Mouse (Mus musculus) CH12F3 (cell line): ENCODE measurements around the gene Cirbp.
"Not testable (repeated sequence)": the region's sequence is repeated elsewhere in the genome, so short reads cannot be mapped to it uniquely, and the experiment has no call there.

Experiments used
- in situ Hi-C: fragments of 300-500 bp; cut with MboI; formaldehyde crosslinking; loops from 2 replicates; pipeline ENCODE4 v1.14.3; 2020; ENCODE audit warnings: low sequenced_read_pairs

The Cirbp gene

DNA sequence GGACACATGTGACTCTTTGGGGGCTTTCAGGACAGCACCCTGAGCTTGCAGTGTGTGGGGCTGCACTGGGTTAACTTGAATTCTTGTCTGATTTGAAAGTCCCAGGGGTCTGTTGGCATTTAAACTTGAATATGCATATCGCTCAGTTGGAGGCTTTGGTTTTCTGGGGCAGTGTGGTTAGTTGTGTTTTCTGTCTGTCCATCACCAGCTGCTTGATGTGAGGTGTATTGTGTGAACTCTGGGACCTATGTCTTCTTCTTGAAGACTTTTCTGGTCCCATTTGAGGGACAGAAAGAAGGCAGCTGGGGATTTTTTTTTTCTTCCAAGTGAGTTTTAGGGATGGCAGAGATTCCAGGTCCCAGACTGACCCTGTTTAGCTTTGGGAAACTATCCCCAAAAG lies 41.4 kb downstream of the Cirbp start:
- in situ Hi-C loops = no loop called here

- in situ Hi-C loops = no loop called here
These were observed 41.9 kb downstream of the Cirbp start for GRCm38 (mm10) chr10:80207676-80208075.

- in situ Hi-C loops = no loop called here
These were observed 42.5 kb downstream of the Cirbp start for GRCm38 (mm10) chr10:80208248-80208647.

DNA sequence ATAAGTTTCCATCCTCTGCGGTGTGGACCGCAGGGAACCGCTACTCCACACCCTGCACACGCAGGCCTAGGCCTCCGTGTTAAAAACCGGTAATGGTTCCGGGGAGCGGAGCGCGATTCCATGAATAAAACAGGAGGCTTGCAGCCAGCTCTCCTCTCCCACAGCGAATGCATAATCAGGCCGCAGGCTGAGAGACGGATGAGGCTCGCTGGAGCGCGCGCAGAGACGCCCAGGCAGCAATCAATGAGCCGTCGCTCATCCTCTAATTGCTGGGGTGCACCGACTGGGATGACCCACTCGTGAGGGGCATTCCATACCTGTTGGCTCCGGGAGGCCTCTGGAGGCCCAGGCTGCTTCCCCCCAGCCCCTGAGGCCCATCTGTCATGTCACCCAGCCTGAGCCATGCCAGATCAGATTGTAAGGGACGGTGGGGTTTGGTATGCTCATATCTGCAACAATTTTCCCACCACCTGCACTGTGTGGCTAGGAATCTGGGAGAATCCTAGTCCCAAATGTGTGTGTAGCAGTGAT lies 43.1 kb downstream of the Cirbp start:
- in situ Hi-C loops = no loop called here

DNA sequence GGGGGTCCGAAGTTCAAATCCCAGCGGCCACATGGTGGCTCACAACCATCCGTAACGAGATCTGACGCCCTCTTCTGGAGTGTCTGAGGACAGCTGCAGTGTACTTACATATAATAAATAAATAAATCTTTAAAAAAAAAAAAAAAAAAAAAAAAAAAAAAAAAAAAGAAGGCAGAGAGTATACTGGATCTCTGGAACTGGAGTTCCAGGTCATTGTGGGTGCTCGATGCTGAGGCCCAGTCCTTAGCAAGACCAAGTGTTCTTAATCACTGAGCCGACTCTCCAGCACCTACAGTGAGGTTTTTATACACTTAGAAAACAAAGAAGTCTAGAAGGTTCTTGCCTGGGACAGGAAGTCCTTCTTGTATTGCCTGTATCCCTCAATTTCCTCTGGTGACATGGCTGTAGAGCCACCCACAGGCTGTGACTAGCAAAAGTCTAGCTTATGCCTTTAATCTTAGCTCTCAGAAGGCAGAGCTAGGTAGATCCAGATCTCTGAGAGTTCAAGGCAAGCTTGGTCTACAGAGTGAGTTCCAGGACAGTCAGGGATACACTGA lies 45.8 kb downstream of the Cirbp start:
- in situ Hi-C loops = not testable (repeated sequence)

DNA sequence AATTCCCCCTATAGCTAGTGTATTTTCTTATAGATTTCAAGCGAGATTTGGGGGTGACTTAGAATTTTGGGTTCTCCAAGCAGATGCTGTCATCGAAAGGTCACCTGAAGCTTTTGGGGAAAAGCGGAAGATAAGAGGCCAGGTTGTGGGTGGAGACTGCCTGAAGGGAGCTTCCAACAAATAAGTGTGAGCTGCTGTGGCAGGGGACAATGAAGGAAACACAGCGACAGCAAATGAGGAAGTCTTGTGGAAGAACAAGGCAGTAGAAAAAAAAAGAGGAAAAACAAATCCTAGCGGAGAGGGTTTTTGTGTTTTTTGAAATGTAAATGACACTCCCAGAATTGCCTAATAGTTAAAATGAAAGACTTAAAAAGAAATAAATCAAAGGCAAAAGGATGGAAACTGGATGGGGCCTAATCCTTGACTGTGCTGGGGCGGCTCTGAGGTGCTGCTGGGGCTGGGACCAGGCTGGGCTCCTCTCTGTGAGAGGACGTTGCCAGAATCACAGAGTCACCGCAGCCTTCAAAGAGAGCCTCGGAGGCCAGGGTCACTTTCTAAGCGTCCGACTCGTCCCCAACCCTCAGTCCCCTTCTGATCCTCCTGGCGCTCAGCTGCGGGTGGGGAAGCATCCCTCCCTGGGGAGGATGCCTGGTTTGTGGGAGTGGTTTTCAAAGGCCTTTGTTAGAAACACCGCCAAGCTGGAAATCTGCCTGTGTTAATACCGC lies 49.4 kb downstream of the Cirbp start:
- in situ Hi-C loops = no loop called here

DNA sequence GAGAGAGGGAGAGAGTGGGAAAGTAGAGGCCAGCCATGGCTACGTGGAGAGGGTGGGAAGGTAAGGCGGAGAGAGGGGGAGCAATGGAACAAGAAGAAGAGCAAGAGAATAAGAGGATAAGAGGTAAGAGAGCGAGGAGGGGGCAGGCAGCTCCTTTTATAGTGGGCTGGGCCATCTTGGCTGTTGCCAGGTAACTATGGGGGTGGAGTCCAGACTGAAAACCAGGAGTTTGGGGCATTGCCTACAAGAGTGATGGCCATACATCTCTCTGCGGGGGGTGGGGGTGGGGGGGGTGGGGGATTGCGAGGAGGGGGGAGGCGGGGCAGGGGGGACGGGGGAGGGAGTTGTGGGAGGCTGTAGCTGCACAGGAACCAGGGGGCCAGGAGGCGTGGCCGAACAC lies 54.9 kb downstream of the Cirbp start:
- in situ Hi-C loops = no loop called here
